Mouse (Mus musculus) lung, postnatal 10 days (tissue): ENCODE data around the gene Ubqln4.
A peak's percentile ranks its signal among the peaks of the same experiment; 100 is the strongest.
"Not testable (repeated sequence)": the region's sequence is repeated elsewhere in the genome, so short reads cannot be mapped to it uniquely, and the experiment has no call there.

Source experiments
- DNase-seq: peaks from one replicate; pipeline ENCODE4 v3.0.0; 2021

The Ubqln4 gene

GRCm38 (mm10) chr3:88569093-88569492, 15.5 kb downstream of the Ubqln4 start:
- DNase-seq: no peak

- DNase-seq: peak; percentile 62
Observed at GRCm38 (mm10) chr3:88569694-88570093, 16.1 kb downstream of the Ubqln4 start.

- no peak for DNase-seq
Observed at GRCm38 (mm10) chr3:88570341-88570740, 16.8 kb downstream of the Ubqln4 start.

- no peak for DNase-seq
Observed at GRCm38 (mm10) chr3:88571856-88572255, 18.3 kb downstream of the Ubqln4 start.

GRCm38 (mm10) chr3:88572835-88573234, 19.3 kb downstream of the Ubqln4 start:
- DNase-seq: no peak

GRCm38 (mm10) chr3:88573810-88574209, 20.3 kb downstream of the Ubqln4 start:
- no peak for DNase-seq

- no peak for DNase-seq
Observed at GRCm38 (mm10) chr3:88575540-88575939, 22.0 kb downstream of the Ubqln4 start, which contains the start of gene Ssr2. TSS of gene Ssr2 (plus strand) at chr3:88575876.

GRCm38 (mm10) chr3:88577846-88578245, 24.3 kb downstream of the Ubqln4 start:
- not testable (repeated sequence) for DNase-seq

GRCm38 (mm10) chr3:88578498-88579424, 25.2 kb downstream of the Ubqln4 start:
- no peak for DNase-seq

- peak; percentile 88 for DNase-seq
Observed at GRCm38 (mm10) chr3:88579454-88580117, 26.0 kb downstream of the Ubqln4 start.

- peak; percentile 36 for DNase-seq
Observed at GRCm38 (mm10) chr3:88585769-88586168, 32.2 kb downstream of the Ubqln4 start.

- DNase-seq: no peak
Observed at GRCm38 (mm10) chr3:88586640-88587039, 33.1 kb downstream of the Ubqln4 start.

- DNase-seq: no peak
Observed at GRCm38 (mm10) chr3:88590246-88590645, 36.7 kb downstream of the Ubqln4 start.

- peak; percentile 62 for DNase-seq
Observed at GRCm38 (mm10) chr3:88591044-88591443, 37.5 kb downstream of the Ubqln4 start.

GRCm38 (mm10) chr3:88591950-88592731, 38.6 kb downstream of the Ubqln4 start:
- peak; percentile 73 for DNase-seq

- peak; percentile 54 for DNase-seq
Observed at GRCm38 (mm10) chr3:88592942-88593576, 39.5 kb downstream of the Ubqln4 start.

GRCm38 (mm10) chr3:88593893-88594580, 40.5 kb downstream of the Ubqln4 start:
- DNase-seq: peak; percentile 70

GRCm38 (mm10) chr3:88596547-88596946, 43.0 kb downstream of the Ubqln4 start:
- not testable (repeated sequence) for DNase-seq

GRCm38 (mm10) chr3:88602466-88602865, 48.9 kb downstream of the Ubqln4 start:
- DNase-seq: no peak

- peak; percentile 90 for DNase-seq
Observed at GRCm38 (mm10) chr3:88603714-88604161, 50.2 kb downstream of the Ubqln4 start.

- no peak for DNase-seq
Observed at GRCm38 (mm10) chr3:88604863-88605262, 51.3 kb downstream of the Ubqln4 start.

- not testable (repeated sequence) for DNase-seq
Observed at GRCm38 (mm10) chr3:88605666-88606065, 52.1 kb downstream of the Ubqln4 start, which contains the start of gene Arhgef2. TSS of gene Arhgef2 (plus strand) at chr3:88605966.
